Mouse (Mus musculus) intestine, embryonic 14.5 days (tissue): ENCODE data around the gene Olfr1120. TPM values are rescaled to one million over a fixed set of nuclear protein-coding genes. Genes with fewer than 3 reads are reported as not detected.

Experiments used
- polyA plus RNA-seq: library from polyadenylated mRNA; unstranded; fragments of >200 nt; fragmentation: Nextera tagmentation; extraction: Ambion mirVana; gene quantifications from 2 replicates; pipeline ENCODE4 v1.2.1, GENCODE M21; 2014

The Olfr1120 gene
- polyA plus RNA-seq, 1 experiment from 2014 or later: not detected

Other genes with a start within 250 kb of the Olfr1120 start
- gene Olfr259, start 240.2 kb upstream of the Olfr1120 start, polyA plus RNA-seq: not detected in 2 replicates
- not detected in 2 replicates for gene Olfr1110, start 214.5 kb upstream of the Olfr1120 start, polyA plus RNA-seq
- gene Olfr1111, start 202.2 kb upstream of the Olfr1120 start, polyA plus RNA-seq: not detected in 2 replicates
- gene Olfr1112, start 167.0 kb upstream of the Olfr1120 start, polyA plus RNA-seq: not detected in 2 replicates
- gene Olfr1113, start 145.8 kb upstream of the Olfr1120 start, polyA plus RNA-seq: not detected in 2 replicates
- not detected in 2 replicates for gene Olfr1115, start 106.8 kb upstream of the Olfr1120 start, polyA plus RNA-seq
- not detected in 2 replicates for gene Olfr1116, start 87.3 kb upstream of the Olfr1120 start, polyA plus RNA-seq
- not detected in 2 replicates for gene Olfr1118, start 47.2 kb upstream of the Olfr1120 start, polyA plus RNA-seq
- not detected in 2 replicates for gene Olfr1121, start 15.1 kb downstream of the Olfr1120 start, polyA plus RNA-seq
- gene Olfr1122, start 31.0 kb downstream of the Olfr1120 start, polyA plus RNA-seq: not detected in 2 replicates
- gene Olfr1123, start 61.8 kb downstream of the Olfr1120 start, polyA plus RNA-seq: not detected in 2 replicates
- gene Olfr1124, start 75.5 kb downstream of the Olfr1120 start, polyA plus RNA-seq: 0.07 TPM in 1 of 2 replicates, not detected in the other
- gene Olfr1126, start 99.1 kb downstream of the Olfr1120 start, polyA plus RNA-seq: not detected in 2 replicates
- not detected in 2 replicates for gene Pramel7, start 142.3 kb downstream of the Olfr1120 start, polyA plus RNA-seq
- not detected in 2 replicates for gene Pramel6, start 151.8 kb downstream of the Olfr1120 start, polyA plus RNA-seq
- gene Olfr153, start 177.0 kb downstream of the Olfr1120 start, polyA plus RNA-seq: not detected in 2 replicates
- not detected in 2 replicates for gene Olfr1128, start 190.7 kb downstream of the Olfr1120 start, polyA plus RNA-seq
- not detected in 2 replicates for gene Olfr1129, start 219.1 kb downstream of the Olfr1120 start, polyA plus RNA-seq